Mouse (Mus musculus) liver, postnatal 0 days (tissue): ENCODE data around the gene Ksr2.

Experiments
- CTCF ChIP-seq: sonication (generic); IDR thresholded peaks from 2 replicates; pipeline ENCODE4 v1.5.1; 2016; ENCODE audit warnings: antibody characterized with exemption, low read depth
- EP300 ChIP-seq: IDR thresholded peaks from 2 replicates; pipeline ENCODE4 v1.6.1; 2016; ENCODE audit warnings: antibody characterized with exemption, low read depth, mild to moderate bottlenecking

- TF ChIP-seq CTCF (no peak), EP300 (no peak)
Measured at GRCm38 (mm10) chr5:117764496-117764895, 350.7 kb downstream of the Ksr2 start.
